Mouse (Mus musculus): ENCODE results near the gene Bcat1. TPM values are rescaled to one million over a fixed set of nuclear protein-coding genes. Genes with fewer than 3 reads are reported as not detected.

The Bcat1 gene
- polyA plus RNA-seq, 1 experiment from 2014 or later = 88.0 TPM

DNA sequence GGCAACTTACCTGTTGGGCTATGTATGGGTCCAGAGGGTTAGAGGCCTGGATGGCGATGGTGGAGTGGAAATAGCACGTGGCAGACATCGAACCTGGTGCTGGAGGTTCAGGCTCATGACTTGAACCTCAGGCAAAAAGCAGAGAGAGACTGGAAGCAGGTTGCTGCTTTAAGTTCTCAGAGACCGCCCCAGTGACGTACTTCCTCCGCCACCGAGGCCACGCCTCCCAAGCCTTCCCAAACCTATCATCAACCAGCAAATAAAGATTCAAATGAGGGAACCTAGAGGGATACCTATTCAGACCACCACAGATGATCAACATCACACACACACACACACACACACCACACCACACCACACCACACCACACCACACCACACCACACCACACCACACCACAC, 91.8 kb downstream of the Bcat1 start:
- no peak overlapping the region for H3K4me3 ChIP-seq (ENCODE audit: low read depth, low read length)
- ATAC-seq (replicated peaks; ENCODE audit: insufficient number of reproducible peaks, low FRiP score, low TSS enrichment, low read depth) (no peak), DNase-seq (ENCODE audit: low spot score) (no peak)
- no peak overlapping the region for H3K9ac ChIP-seq (replicated peaks; ENCODE audit: low read length)
- no peak overlapping the region for H3K4me2 ChIP-seq (ENCODE audit: low read depth, low read length)
- no peaks in the 10 kb centered on the region for H3K4me1 ChIP-seq (ENCODE audit: control insufficient read depth, insufficient read depth, low read length)
- whole genome bisulfite sequencing = 95% methylated on average over 8 of the region's 8 CpGs
- no peaks in the 10 kb centered on the region for H3K9me3 ChIP-seq (replicated peaks; ENCODE audit: control insufficient read depth, low read length)
- no peak overlapping the region for H3K27ac ChIP-seq (replicated peaks; ENCODE audit: low read depth, low read length)
- H3K36me3 ChIP-seq (replicated peaks; ENCODE audit: control insufficient read depth, insufficient read depth, low read depth, low read length) = no peaks in the 10 kb centered on the region
- H3K27me3 ChIP-seq (ENCODE audit: control insufficient read depth, insufficient read depth, low read length) = no peaks in the 10 kb centered on the region

DNA sequence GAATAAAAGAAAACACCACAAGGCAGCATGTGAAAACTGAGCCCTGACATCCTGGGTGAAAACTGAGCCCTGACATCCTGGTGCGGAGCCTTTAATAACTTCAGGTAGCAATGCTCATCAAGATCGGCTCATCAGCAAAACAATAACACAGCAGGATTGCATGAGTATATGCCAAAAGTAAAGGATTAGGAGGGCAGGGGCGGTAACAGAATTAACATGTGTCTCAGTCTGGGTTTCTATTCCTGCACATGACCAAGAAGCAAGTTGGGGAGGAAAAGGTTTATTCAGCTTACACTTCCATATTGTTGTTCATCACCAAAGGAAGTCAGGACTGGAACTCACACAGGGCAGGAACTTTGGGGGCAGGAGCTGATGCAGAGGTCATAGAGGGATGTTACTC, 93.9 kb downstream of the Bcat1 start:
- no peaks in the 10 kb centered on the region for H3K27me3 ChIP-seq (ENCODE audit: control insufficient read depth, insufficient read depth, low read length)
- ATAC-seq (replicated peaks; ENCODE audit: insufficient number of reproducible peaks, low FRiP score, low TSS enrichment, low read depth) (no peak), DNase-seq (ENCODE audit: low spot score) (no peak)
- H3K36me3 ChIP-seq (replicated peaks; ENCODE audit: control insufficient read depth, insufficient read depth, low read depth, low read length) = no peaks in the 10 kb centered on the region
- no peak overlapping the region for H3K9ac ChIP-seq (replicated peaks; ENCODE audit: low read length)
- no peaks in the 10 kb centered on the region for H3K9me3 ChIP-seq (replicated peaks; ENCODE audit: control insufficient read depth, low read length)
- H3K4me3 ChIP-seq (ENCODE audit: low read depth, low read length) = no peak overlapping the region
- H3K4me1 ChIP-seq (ENCODE audit: control insufficient read depth, insufficient read depth, low read length) = no peaks in the 10 kb centered on the region
- no peak overlapping the region for H3K4me2 ChIP-seq (ENCODE audit: low read depth, low read length)
- 78% methylated on average over 3 of the region's 3 CpGs for WGBS
- no peak overlapping the region for H3K27ac ChIP-seq (replicated peaks; ENCODE audit: low read depth, low read length)

DNA sequence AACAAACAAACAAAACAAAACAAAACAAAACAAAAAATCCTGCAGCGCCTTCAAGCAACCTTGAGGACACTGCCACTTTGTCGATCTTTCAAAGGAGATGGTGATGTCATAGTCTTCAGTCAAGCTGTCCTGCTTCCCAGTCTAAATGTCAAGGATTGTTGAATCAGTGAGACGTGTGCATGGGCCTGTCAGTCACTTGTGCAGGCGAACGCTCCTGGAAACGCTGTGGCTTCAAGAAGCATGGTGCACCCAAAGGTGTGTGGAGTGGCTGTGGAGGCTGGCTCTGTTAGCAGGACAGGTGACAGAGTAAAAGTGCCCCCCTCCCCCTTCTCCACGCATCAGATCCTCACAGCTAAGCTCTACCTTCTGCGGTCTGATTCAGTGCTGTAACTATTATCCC, 103.6 kb downstream of the Bcat1 start:
- Histone ChIP-seq H3K4me3 (ENCODE audit: low read depth, low read length) (no peak overlapping the region), H3K27me3 (ENCODE audit: control insufficient read depth, insufficient read depth, low read length) (no peaks in the 10 kb centered on the region), H3K4me1 (ENCODE audit: control insufficient read depth, insufficient read depth, low read length) (no peaks in the 10 kb centered on the region), H3K9ac (replicated peaks; ENCODE audit: low read length) (no peak overlapping the region), H3K9me3 (replicated peaks; ENCODE audit: control insufficient read depth, low read length) (no peaks in the 10 kb centered on the region), H3K36me3 (replicated peaks; ENCODE audit: control insufficient read depth, insufficient read depth, low read depth, low read length) (no peaks in the 10 kb centered on the region), H3K27ac (replicated peaks; ENCODE audit: low read depth, low read length) (no peak overlapping the region), H3K4me2 (ENCODE audit: low read depth, low read length) (no peak overlapping the region)
- ATAC-seq (replicated peaks; ENCODE audit: insufficient number of reproducible peaks, low FRiP score, low TSS enrichment, low read depth) = no peak
- DNase-seq (ENCODE audit: low spot score) = no peak
- 85% methylated on average over 8 of the region's 8 CpGs for WGBS

DNA sequence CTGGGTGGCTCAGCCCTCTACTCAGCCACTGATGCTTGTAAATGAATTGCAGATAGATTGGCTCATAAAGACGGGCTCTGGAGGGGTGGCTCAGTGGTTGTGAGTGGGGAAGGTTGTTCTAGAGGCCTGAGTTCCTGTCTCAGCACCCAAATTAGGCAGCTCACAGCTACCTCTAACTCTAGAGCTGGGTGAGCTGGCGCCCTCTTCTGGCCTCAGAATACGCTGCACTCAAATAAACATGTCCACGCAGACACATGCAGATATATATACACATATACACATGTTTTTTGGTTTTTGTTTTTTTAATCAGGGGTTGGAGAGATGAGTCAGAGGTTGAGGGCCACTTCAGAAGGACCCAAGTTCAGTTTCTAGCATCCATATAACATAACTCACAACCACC, 105.1 kb downstream of the Bcat1 start:
- no peak for DNase-seq (ENCODE audit: low spot score)
- WGBS = 77% methylated on average over 4 of the region's 4 CpGs
- no peaks in the 10 kb centered on the region for H3K36me3 ChIP-seq (replicated peaks; ENCODE audit: control insufficient read depth, insufficient read depth, low read depth, low read length)
- ATAC-seq (replicated peaks; ENCODE audit: insufficient number of reproducible peaks, low FRiP score, low TSS enrichment, low read depth) = no peak
- no peak overlapping the region for H3K4me2 ChIP-seq (ENCODE audit: low read depth, low read length)
- no peak overlapping the region for H3K27ac ChIP-seq (replicated peaks; ENCODE audit: low read depth, low read length)
- no peak overlapping the region for H3K9ac ChIP-seq (replicated peaks; ENCODE audit: low read length)
- no peak overlapping the region for H3K4me3 ChIP-seq (ENCODE audit: low read depth, low read length)
- H3K9me3 ChIP-seq (replicated peaks; ENCODE audit: control insufficient read depth, low read length) = no peaks in the 10 kb centered on the region
- no peaks in the 10 kb centered on the region for H3K4me1 ChIP-seq (ENCODE audit: control insufficient read depth, insufficient read depth, low read length)
- no peaks in the 10 kb centered on the region for H3K27me3 ChIP-seq (ENCODE audit: control insufficient read depth, insufficient read depth, low read length)

- Histone ChIP-seq H3K36me3 (replicated peaks; ENCODE audit: control insufficient read depth, insufficient read depth, low read depth, low read length) (no peaks in the 10 kb centered on the region), H3K27ac (replicated peaks; ENCODE audit: low read depth, low read length) (no peak overlapping the region), H3K4me1 (ENCODE audit: control insufficient read depth, insufficient read depth, low read length) (no peaks in the 10 kb centered on the region), H3K4me3 (ENCODE audit: low read depth, low read length) (no peak overlapping the region), H3K27me3 (ENCODE audit: control insufficient read depth, insufficient read depth, low read length) (no peaks in the 10 kb centered on the region), H3K9me3 (replicated peaks; ENCODE audit: control insufficient read depth, low read length) (no peaks in the 10 kb centered on the region), H3K4me2 (ENCODE audit: low read depth, low read length) (no peak overlapping the region), H3K9ac (replicated peaks; ENCODE audit: low read length) (no peak overlapping the region)
- DNase-seq (ENCODE audit: low spot score) (no peak), ATAC-seq (replicated peaks; ENCODE audit: insufficient number of reproducible peaks, low FRiP score, low TSS enrichment, low read depth) (no peak)
- 62% methylated on average over 6 of the region's 6 CpGs for WGBS
These were observed 108.4 kb downstream of the Bcat1 start for GRCm38 (mm10) chr6:144967536-144967935.

- H3K9me3 ChIP-seq (replicated peaks; ENCODE audit: control insufficient read depth, low read length) = no peaks in the 10 kb centered on the region
- 69% methylated on average over 4 of the region's 4 CpGs for WGBS
- H3K27ac ChIP-seq (replicated peaks; ENCODE audit: low read depth, low read length) = no peak overlapping the region
- DNase-seq (ENCODE audit: low spot score) (no peak), ATAC-seq (replicated peaks; ENCODE audit: insufficient number of reproducible peaks, low FRiP score, low TSS enrichment, low read depth) (no peak)
- H3K27me3 ChIP-seq (ENCODE audit: control insufficient read depth, insufficient read depth, low read length) = no peaks in the 10 kb centered on the region
- no peak overlapping the region for H3K4me2 ChIP-seq (ENCODE audit: low read depth, low read length)
- no peak overlapping the region for H3K4me3 ChIP-seq (ENCODE audit: low read depth, low read length)
- H3K4me1 ChIP-seq (ENCODE audit: control insufficient read depth, insufficient read depth, low read length) = no peaks in the 10 kb centered on the region
- H3K9ac ChIP-seq (replicated peaks; ENCODE audit: low read length) = no peak overlapping the region
- H3K36me3 ChIP-seq (replicated peaks; ENCODE audit: control insufficient read depth, insufficient read depth, low read depth, low read length) = no peaks in the 10 kb centered on the region
These were observed 111.8 kb downstream of the Bcat1 start for GRCm38 (mm10) chr6:144964205-144964604.

- WGBS = 82% methylated on average over 8 of the region's 8 CpGs
These were observed 112.8 kb downstream of the Bcat1 start for GRCm38 (mm10) chr6:144963156-144963555.

GRCm38 (mm10) chr6:144962013-144962354, 114.0 kb downstream of the Bcat1 start:
- no peak overlapping the region for H3K4me2 ChIP-seq (ENCODE audit: low read depth, low read length)
- no peaks in the 10 kb centered on the region for H3K36me3 ChIP-seq (replicated peaks; ENCODE audit: control insufficient read depth, insufficient read depth, low read depth, low read length)
- WGBS = 73% methylated on average over 4 of the region's 4 CpGs
- DNase-seq (ENCODE audit: low spot score) (no peak), ATAC-seq (replicated peaks; ENCODE audit: insufficient number of reproducible peaks, low FRiP score, low TSS enrichment, low read depth) (no peak)
- no peak overlapping the region for H3K9ac ChIP-seq (replicated peaks; ENCODE audit: low read length)
- no peaks in the 10 kb centered on the region for H3K9me3 ChIP-seq (replicated peaks; ENCODE audit: control insufficient read depth, low read length)
- H3K27ac ChIP-seq (replicated peaks; ENCODE audit: low read depth, low read length) = no peak overlapping the region
- no peaks in the 10 kb centered on the region for H3K27me3 ChIP-seq (ENCODE audit: control insufficient read depth, insufficient read depth, low read length)
- H3K4me3 ChIP-seq (ENCODE audit: low read depth, low read length) = no peak overlapping the region
- no peaks in the 10 kb centered on the region for H3K4me1 ChIP-seq (ENCODE audit: control insufficient read depth, insufficient read depth, low read length)

More at GRCm38 (mm10) chr6:144963156-144963555, 112.8 kb downstream of the Bcat1 start:
- H3K4me1 ChIP-seq (ENCODE audit: control insufficient read depth, insufficient read depth, low read length) = no peaks in the 10 kb centered on the region
- H3K4me3 ChIP-seq (ENCODE audit: low read depth, low read length) = no peak overlapping the region
- H3K36me3 ChIP-seq (replicated peaks; ENCODE audit: control insufficient read depth, insufficient read depth, low read depth, low read length) = no peaks in the 10 kb centered on the region
- no peaks in the 10 kb centered on the region for H3K27me3 ChIP-seq (ENCODE audit: control insufficient read depth, insufficient read depth, low read length)
- no peaks in the 10 kb centered on the region for H3K9me3 ChIP-seq (replicated peaks; ENCODE audit: control insufficient read depth, low read length)
- no peak overlapping the region for H3K9ac ChIP-seq (replicated peaks; ENCODE audit: low read length)
- H3K27ac ChIP-seq (replicated peaks; ENCODE audit: low read depth, low read length) = no peak overlapping the region
- no peak for ATAC-seq (replicated peaks; ENCODE audit: insufficient number of reproducible peaks, low FRiP score, low TSS enrichment, low read depth)
- no peak for DNase-seq (ENCODE audit: low spot score)
- H3K4me2 ChIP-seq (ENCODE audit: low read depth, low read length) = no peak overlapping the region

All from embryonic facial prominence, embryonic 11.5 days (tissue).